Mouse (Mus musculus): ENCODE measurements at regions not wholly inside any gene's neighbourhood (a gene's known extent, or its start where the extent isn't known, plus 50 kb on each side); places are given as distances from the start of the nearest gene placed in this dataset.

GRCm38 (mm10) chr4:71409867-71410266 lies 347.9 kb downstream of the Gm11232 start:
- no peak overlapping the region for H3K9ac ChIP-seq (ENCODE audit: low read depth, low read length)
- TF ChIP-seq CTCF (IDR thresholded peaks at IDR 0.05) (no peak), EP300 (IDR thresholded peaks at IDR 0.05; ENCODE audit: insufficient read depth, low read depth, low read length) (no peak), POLR2A (IDR thresholded peaks at IDR 0.05; ENCODE audit: insufficient read depth, low read depth, low read length) (no peak)
- H3K36me3 ChIP-seq (ENCODE audit: control insufficient read depth, insufficient read depth, low read length): no peaks in the 10 kb centered on the region
- intact Hi-C loops (cut with DNase I): no loop called here
- no peaks in the 10 kb centered on the region for H3K4me1 ChIP-seq (ENCODE audit: control insufficient read depth, insufficient read depth, low read length)
- H3K4me3 ChIP-seq: no peak overlapping the region
- H3K27me3 ChIP-seq (ENCODE audit: control insufficient read depth, insufficient read depth, low read length): no peaks in the 10 kb centered on the region
- DNase-seq: no peak
- no peaks in the 10 kb centered on the region for H3K79me2 ChIP-seq (replicated peaks; ENCODE audit: control insufficient read depth, insufficient read depth, low read length)
- H3K27ac ChIP-seq: no peak overlapping the region

- no peak overlapping the region for H3K27ac ChIP-seq
- no peaks in the 10 kb centered on the region for H3K36me3 ChIP-seq (ENCODE audit: control insufficient read depth, insufficient read depth, low read length)
These were observed 367.3 kb downstream of the Gm11232 start for GRCm38 (mm10) chr4:71390444-71390843.

GRCm38 (mm10) chr4:71369276-71369675 lies 388.5 kb downstream of the Gm11232 start:
- H3K4me3 ChIP-seq: no peak overlapping the region
- H3K4me1 ChIP-seq (ENCODE audit: control insufficient read depth, insufficient read depth, low read length): no peaks in the 10 kb centered on the region
- H3K27me3 ChIP-seq (ENCODE audit: control insufficient read depth, insufficient read depth, low read length): no peaks in the 10 kb centered on the region
- no peaks in the 10 kb centered on the region for H3K79me2 ChIP-seq (replicated peaks; ENCODE audit: control insufficient read depth, insufficient read depth, low read length)
- no peak for DNase-seq
- WGBS: 72% methylated on average over 5 of the region's 5 CpGs
- no peak for TF ChIP-seq CTCF (IDR thresholded peaks at IDR 0.05)
- no peak overlapping the region for H3K27ac ChIP-seq
- no peaks in the 10 kb centered on the region for H3K36me3 ChIP-seq (ENCODE audit: control insufficient read depth, insufficient read depth, low read length)
- intact Hi-C loops (cut with DNase I): no loop called here
- no peak overlapping the region for H3K9ac ChIP-seq (ENCODE audit: low read depth, low read length)

More at GRCm38 (mm10) chr4:71390444-71390843, 367.3 kb downstream of the Gm11232 start:
- DNase-seq: no peak
- no peaks in the 10 kb centered on the region for H3K79me2 ChIP-seq (replicated peaks; ENCODE audit: control insufficient read depth, insufficient read depth, low read length)
- intact Hi-C loops (cut with DNase I): no loop called here
- no peak overlapping the region for H3K9ac ChIP-seq (ENCODE audit: low read depth, low read length)
- no peak for TF ChIP-seq CTCF (IDR thresholded peaks at IDR 0.05)
- TF ChIP-seq EP300 (IDR thresholded peaks at IDR 0.05; ENCODE audit: insufficient read depth, low read depth, low read length): no peak
- no peak for TF ChIP-seq POLR2A (IDR thresholded peaks at IDR 0.05; ENCODE audit: insufficient read depth, low read depth, low read length)
- no peaks in the 10 kb centered on the region for H3K27me3 ChIP-seq (ENCODE audit: control insufficient read depth, insufficient read depth, low read length)
- 72% methylated on average over 1 of the region's 1 CpGs for WGBS
- no peaks in the 10 kb centered on the region for H3K4me1 ChIP-seq (ENCODE audit: control insufficient read depth, insufficient read depth, low read length)
- no peak overlapping the region for H3K4me3 ChIP-seq

- intact Hi-C loops (cut with DNase I): no loop called here
- Histone ChIP-seq H3K36me3 (ENCODE audit: control insufficient read depth, insufficient read depth, low read length) (no peaks in the 10 kb centered on the region), H3K27ac (no peak overlapping the region), H3K27me3 (ENCODE audit: control insufficient read depth, insufficient read depth, low read length) (no peaks in the 10 kb centered on the region), H3K4me1 (ENCODE audit: control insufficient read depth, insufficient read depth, low read length) (no peaks in the 10 kb centered on the region), H3K79me2 (replicated peaks; ENCODE audit: control insufficient read depth, insufficient read depth, low read length) (no peaks in the 10 kb centered on the region), H3K4me3 (no peak overlapping the region), H3K9ac (ENCODE audit: low read depth, low read length) (no peak overlapping the region)
- no peak for TF ChIP-seq POLR2A (IDR thresholded peaks at IDR 0.05; ENCODE audit: insufficient read depth, low read depth, low read length)
- no peak for TF ChIP-seq CTCF (IDR thresholded peaks at IDR 0.05)
- no peak for TF ChIP-seq EP300 (IDR thresholded peaks at IDR 0.05; ENCODE audit: insufficient read depth, low read depth, low read length)
- DNase-seq: no peak
- 54% methylated on average over 1 of the region's 1 CpGs for WGBS
These were observed 394.0 kb downstream of the Gm11232 start for GRCm38 (mm10) chr4:71363761-71364160.

GRCm38 (mm10) chr4:71357626-71358025 lies 400.1 kb downstream of the Gm11232 start:
- Histone ChIP-seq H3K4me3 (no peak overlapping the region), H3K79me2 (replicated peaks; ENCODE audit: control insufficient read depth, insufficient read depth, low read length) (no peaks in the 10 kb centered on the region), H3K9ac (ENCODE audit: low read depth, low read length) (no peak overlapping the region), H3K36me3 (ENCODE audit: control insufficient read depth, insufficient read depth, low read length) (no peaks in the 10 kb centered on the region), H3K4me1 (ENCODE audit: control insufficient read depth, insufficient read depth, low read length) (no peaks in the 10 kb centered on the region), H3K27me3 (ENCODE audit: control insufficient read depth, insufficient read depth, low read length) (no peaks in the 10 kb centered on the region), H3K27ac (no peak overlapping the region)
- intact Hi-C loops (cut with DNase I): no loop called here
- WGBS: 39% methylated on average over 1 of the region's 1 CpGs
- no peak for DNase-seq
- TF ChIP-seq CTCF (IDR thresholded peaks at IDR 0.05) (no peak), POLR2A (IDR thresholded peaks at IDR 0.05; ENCODE audit: insufficient read depth, low read depth, low read length) (no peak), EP300 (IDR thresholded peaks at IDR 0.05; ENCODE audit: insufficient read depth, low read depth, low read length) (no peak)

GRCm38 (mm10) chr4:71356714-71357113 lies 401.1 kb downstream of the Gm11232 start:
- Histone ChIP-seq H3K36me3 (ENCODE audit: control insufficient read depth, insufficient read depth, low read length) (no peaks in the 10 kb centered on the region), H3K27me3 (ENCODE audit: control insufficient read depth, insufficient read depth, low read length) (no peaks in the 10 kb centered on the region), H3K9ac (ENCODE audit: low read depth, low read length) (no peak overlapping the region), H3K4me1 (ENCODE audit: control insufficient read depth, insufficient read depth, low read length) (no peaks in the 10 kb centered on the region), H3K4me3 (no peak overlapping the region), H3K27ac (no peak overlapping the region), H3K79me2 (replicated peaks; ENCODE audit: control insufficient read depth, insufficient read depth, low read length) (no peaks in the 10 kb centered on the region)
- intact Hi-C loops (cut with DNase I): no loop called here
- no peak for TF ChIP-seq POLR2A (IDR thresholded peaks at IDR 0.05; ENCODE audit: insufficient read depth, low read depth, low read length)
- TF ChIP-seq CTCF (IDR thresholded peaks at IDR 0.05): no peak
- no peak for TF ChIP-seq EP300 (IDR thresholded peaks at IDR 0.05; ENCODE audit: insufficient read depth, low read depth, low read length)
- no peak for DNase-seq
- WGBS: 69% methylated on average over 1 of the region's 1 CpGs

Measured in heart, adult 2 months (tissue).